Mouse (Mus musculus): ENCODE results near the gene Rubcn. TPM values are rescaled to one million over a fixed set of nuclear protein-coding genes. Genes with fewer than 3 reads are reported as not detected.

Gene Rubcn
- polyA plus RNA-seq, 1 experiment from 2014 or later, result 20.3 TPM

- 87% methylated on average over 11 of the region's 11 CpGs for WGBS
- H3K27me3 ChIP-seq (replicated peaks; ENCODE audit: control insufficient read depth, insufficient read depth, low read length), result no peaks in the 10 kb centered on the region
- DNase-seq (ENCODE audit: low spot score) (no peak), ATAC-seq (ENCODE audit: low read depth) (no peak)
- no peak overlapping the region for H3K4me2 ChIP-seq (ENCODE audit: low read depth, low read length)
- H3K4me1 ChIP-seq (ENCODE audit: control insufficient read depth, insufficient read depth, low read length), result no peaks in the 10 kb centered on the region
- no peak overlapping the region for H3K4me3 ChIP-seq (ENCODE audit: low read depth, low read length)
- no peak overlapping the region for H3K27ac ChIP-seq (replicated peaks; ENCODE audit: low read depth, low read length)
- H3K36me3 ChIP-seq (ENCODE audit: control insufficient read depth, insufficient read depth, low read length), result peaks cover 65% of the 10 kb centered on the region
- H3K9me3 ChIP-seq (ENCODE audit: control insufficient read depth, low read length), result no peaks in the 10 kb centered on the region
- H3K9ac ChIP-seq (ENCODE audit: low read depth, low read length), result no peak overlapping the region
Measured at GRCm38 (mm10) chr16:32829104-32829503, 48.5 kb downstream of the Rubcn start.

- no peak overlapping the region for H3K9ac ChIP-seq (ENCODE audit: low read depth, low read length)
- H3K27ac ChIP-seq (replicated peaks; ENCODE audit: low read depth, low read length), result no peak overlapping the region
- no peak for DNase-seq (ENCODE audit: low spot score)
- ATAC-seq (ENCODE audit: low read depth), result no peak
- H3K4me3 ChIP-seq (ENCODE audit: low read depth, low read length), result no peak overlapping the region
- peaks cover 74% of the 10 kb centered on the region for H3K36me3 ChIP-seq (ENCODE audit: control insufficient read depth, insufficient read depth, low read length)
- no peaks in the 10 kb centered on the region for H3K9me3 ChIP-seq (ENCODE audit: control insufficient read depth, low read length)
- H3K27me3 ChIP-seq (replicated peaks; ENCODE audit: control insufficient read depth, insufficient read depth, low read length), result no peaks in the 10 kb centered on the region
- no peaks in the 10 kb centered on the region for H3K4me1 ChIP-seq (ENCODE audit: control insufficient read depth, insufficient read depth, low read length)
- WGBS, result 95% methylated on average over 11 of the region's 11 CpGs
- no peak overlapping the region for H3K4me2 ChIP-seq (ENCODE audit: low read depth, low read length)
Measured at GRCm38 (mm10) chr16:32826521-32826920, 51.0 kb downstream of the Rubcn start.

GRCm38 (mm10) chr16:32825380-32825779 lies 52.2 kb downstream of the Rubcn start:
- ATAC-seq (ENCODE audit: low read depth) (no peak), DNase-seq (ENCODE audit: low spot score) (no peak)
- H3K27ac ChIP-seq (replicated peaks; ENCODE audit: low read depth, low read length), result no peak overlapping the region
- peaks cover 74% of the 10 kb centered on the region for H3K36me3 ChIP-seq (ENCODE audit: control insufficient read depth, insufficient read depth, low read length)
- no peaks in the 10 kb centered on the region for H3K4me1 ChIP-seq (ENCODE audit: control insufficient read depth, insufficient read depth, low read length)
- no peak overlapping the region for H3K9ac ChIP-seq (ENCODE audit: low read depth, low read length)
- 60% methylated on average over 12 of the region's 12 CpGs for WGBS
- no peak overlapping the region for H3K4me3 ChIP-seq (ENCODE audit: low read depth, low read length)
- no peak overlapping the region for H3K4me2 ChIP-seq (ENCODE audit: low read depth, low read length)
- no peaks in the 10 kb centered on the region for H3K27me3 ChIP-seq (replicated peaks; ENCODE audit: control insufficient read depth, insufficient read depth, low read length)
- H3K9me3 ChIP-seq (ENCODE audit: control insufficient read depth, low read length), result no peaks in the 10 kb centered on the region

GRCm38 (mm10) chr16:32824061-32824460 lies 53.5 kb downstream of the Rubcn start:
- ATAC-seq (ENCODE audit: low read depth) (no peak), DNase-seq (ENCODE audit: low spot score) (no peak)
- no peaks in the 10 kb centered on the region for H3K27me3 ChIP-seq (replicated peaks; ENCODE audit: control insufficient read depth, insufficient read depth, low read length)
- 93% methylated on average over 13 of the region's 13 CpGs for WGBS
- H3K4me3 ChIP-seq (ENCODE audit: low read depth, low read length), result no peak overlapping the region
- no peaks in the 10 kb centered on the region for H3K4me1 ChIP-seq (ENCODE audit: control insufficient read depth, insufficient read depth, low read length)
- H3K4me2 ChIP-seq (ENCODE audit: low read depth, low read length), result no peak overlapping the region
- H3K9me3 ChIP-seq (ENCODE audit: control insufficient read depth, low read length), result no peaks in the 10 kb centered on the region
- no peak overlapping the region for H3K27ac ChIP-seq (replicated peaks; ENCODE audit: low read depth, low read length)
- no peak overlapping the region for H3K9ac ChIP-seq (ENCODE audit: low read depth, low read length)
- H3K36me3 ChIP-seq (ENCODE audit: control insufficient read depth, insufficient read depth, low read length), result peaks cover 64% of the 10 kb centered on the region

GRCm38 (mm10) chr16:32823487-32823886 lies 54.1 kb downstream of the Rubcn start:
- no peak for ATAC-seq (ENCODE audit: low read depth)
- H3K27ac ChIP-seq (replicated peaks; ENCODE audit: low read depth, low read length), result no peak overlapping the region
- H3K4me3 ChIP-seq (ENCODE audit: low read depth, low read length), result no peak overlapping the region
- 80% methylated on average over 8 of the region's 8 CpGs for WGBS
- H3K27me3 ChIP-seq (replicated peaks; ENCODE audit: control insufficient read depth, insufficient read depth, low read length), result no peaks in the 10 kb centered on the region
- no peak overlapping the region for H3K4me2 ChIP-seq (ENCODE audit: low read depth, low read length)
- peaks cover 58% of the 10 kb centered on the region for H3K36me3 ChIP-seq (ENCODE audit: control insufficient read depth, insufficient read depth, low read length)
- no peak for DNase-seq (ENCODE audit: low spot score)
- H3K9me3 ChIP-seq (ENCODE audit: control insufficient read depth, low read length), result no peaks in the 10 kb centered on the region
- no peaks in the 10 kb centered on the region for H3K4me1 ChIP-seq (ENCODE audit: control insufficient read depth, insufficient read depth, low read length)
- H3K9ac ChIP-seq (ENCODE audit: low read depth, low read length), result no peak overlapping the region

GRCm38 (mm10) chr16:32822881-32823280 lies 54.7 kb downstream of the Rubcn start:
- no peak overlapping the region for H3K4me2 ChIP-seq (ENCODE audit: low read depth, low read length)
- no peak overlapping the region for H3K27ac ChIP-seq (replicated peaks; ENCODE audit: low read depth, low read length)
- WGBS, result 70% methylated on average over 5 of the region's 5 CpGs
- H3K27me3 ChIP-seq (replicated peaks; ENCODE audit: control insufficient read depth, insufficient read depth, low read length), result no peaks in the 10 kb centered on the region
- peaks cover 56% of the 10 kb centered on the region for H3K36me3 ChIP-seq (ENCODE audit: control insufficient read depth, insufficient read depth, low read length)
- no peak overlapping the region for H3K9ac ChIP-seq (ENCODE audit: low read depth, low read length)
- H3K9me3 ChIP-seq (ENCODE audit: control insufficient read depth, low read length), result no peaks in the 10 kb centered on the region
- no peak for ATAC-seq (ENCODE audit: low read depth)
- no peaks in the 10 kb centered on the region for H3K4me1 ChIP-seq (ENCODE audit: control insufficient read depth, insufficient read depth, low read length)
- H3K4me3 ChIP-seq (ENCODE audit: low read depth, low read length), result no peak overlapping the region
- DNase-seq (ENCODE audit: low spot score), result no peak

GRCm38 (mm10) chr16:32822450-32822827 lies 55.1 kb downstream of the Rubcn start:
- Histone ChIP-seq H3K9me3 (ENCODE audit: control insufficient read depth, low read length) (no peaks in the 10 kb centered on the region), H3K9ac (ENCODE audit: low read depth, low read length) (no peak overlapping the region), H3K4me1 (ENCODE audit: control insufficient read depth, insufficient read depth, low read length) (no peaks in the 10 kb centered on the region), H3K36me3 (ENCODE audit: control insufficient read depth, insufficient read depth, low read length) (peaks cover 52% of the 10 kb centered on the region), H3K27me3 (replicated peaks; ENCODE audit: control insufficient read depth, insufficient read depth, low read length) (no peaks in the 10 kb centered on the region), H3K27ac (replicated peaks; ENCODE audit: low read depth, low read length) (no peak overlapping the region), H3K4me2 (ENCODE audit: low read depth, low read length) (no peak overlapping the region), H3K4me3 (ENCODE audit: low read depth, low read length) (no peak overlapping the region)
- WGBS, result 80% methylated on average over 6 of the region's 6 CpGs
- ATAC-seq (ENCODE audit: low read depth) (no peak), DNase-seq (ENCODE audit: low spot score) (no peak)

GRCm38 (mm10) chr16:32821772-32822449 lies 55.7 kb downstream of the Rubcn start:
- Histone ChIP-seq H3K36me3 (ENCODE audit: control insufficient read depth, insufficient read depth, low read length) (peaks cover 48% of the 10 kb centered on the region), H3K4me1 (ENCODE audit: control insufficient read depth, insufficient read depth, low read length) (no peaks in the 10 kb centered on the region), H3K4me2 (ENCODE audit: low read depth, low read length) (no peak overlapping the region), H3K27me3 (replicated peaks; ENCODE audit: control insufficient read depth, insufficient read depth, low read length) (no peaks in the 10 kb centered on the region), H3K4me3 (ENCODE audit: low read depth, low read length) (no peak overlapping the region), H3K27ac (replicated peaks; ENCODE audit: low read depth, low read length) (no peak overlapping the region), H3K9ac (ENCODE audit: low read depth, low read length) (no peak overlapping the region), H3K9me3 (ENCODE audit: control insufficient read depth, low read length) (no peaks in the 10 kb centered on the region)
- 57% methylated on average over 10 of the region's 10 CpGs for WGBS
- ATAC-seq (ENCODE audit: low read depth) (no peak; the same call in 1 of the 2 replicates), DNase-seq (ENCODE audit: low spot score) (peak; percentile 17)

- no peaks in the 10 kb centered on the region for H3K9me3 ChIP-seq (ENCODE audit: control insufficient read depth, low read length)
- peaks cover 7% of the 10 kb centered on the region for H3K4me1 ChIP-seq (ENCODE audit: control insufficient read depth, insufficient read depth, low read length)
- no peaks in the 10 kb centered on the region for H3K27me3 ChIP-seq (replicated peaks; ENCODE audit: control insufficient read depth, insufficient read depth, low read length)
- DNase-seq (ENCODE audit: low spot score) (no peak), ATAC-seq (ENCODE audit: low read depth) (no peak)
- H3K4me3 ChIP-seq (ENCODE audit: low read depth, low read length), result no peak overlapping the region
- no peak overlapping the region for H3K27ac ChIP-seq (replicated peaks; ENCODE audit: low read depth, low read length)
- 84% methylated on average over 5 of the region's 5 CpGs for WGBS
- no peak overlapping the region for H3K4me2 ChIP-seq (ENCODE audit: low read depth, low read length)
- H3K9ac ChIP-seq (ENCODE audit: low read depth, low read length), result no peak overlapping the region
- H3K36me3 ChIP-seq (ENCODE audit: control insufficient read depth, insufficient read depth, low read length), result peaks cover 16% of the 10 kb centered on the region
Measured at GRCm38 (mm10) chr16:32818441-32818840, 59.1 kb downstream of the Rubcn start.

Measured in embryonic facial prominence, embryonic 14.5 days (tissue).